Mouse (Mus musculus) heart, embryonic 13.5 days (tissue): ENCODE results near the gene Gm826. TPM values are rescaled to one million over a fixed set of nuclear protein-coding genes. Genes with fewer than 3 reads are reported as not detected.
A peak's percentile ranks its signal among the peaks of the same experiment; 100 is the strongest.

Experiments
- ATAC-seq: fragments of 200-750 bp; cut with Nextera tagmentation; 2 replicates; pipeline ENCODE4 v1.8.0; 2017; ENCODE audit warnings: moderate TSS enrichment; ENCODE audit not compliant: insufficient number of reproducible peaks, low FRiP score, low TSS enrichment; ENCODE audit errors: extremely low read depth
- H3K27ac ChIP-seq: fragments of 300-500 bp; sonication (generic); replicated peaks from 2 replicates; pipeline ENCODE4 v1.5.1; 2015; ENCODE audit warnings: moderate library complexity, mild to moderate bottlenecking, inconsistent platforms
- H3K27me3 ChIP-seq: fragments of 300-500 bp; sonication (generic); replicated peaks from 2 replicates; pipeline ENCODE4 v1.6.1; 2015; ENCODE audit warnings: mild to moderate bottlenecking, inconsistent platforms
- H3K36me3 ChIP-seq: fragments of 300-500 bp; sonication (generic); 2 replicates; pipeline ENCODE4 v1.6.1; 2015; ENCODE audit warnings: mild to moderate bottlenecking, inconsistent platforms
- H3K4me1 ChIP-seq: fragments of 300-500 bp; sonication (generic); 2 replicates; pipeline ENCODE4 v1.6.1; 2015; ENCODE audit warnings: inconsistent platforms
- H3K4me2 ChIP-seq: fragments of 300-500 bp; sonication (generic); 2 replicates; pipeline ENCODE4 v1.6.1; 2015; ENCODE audit warnings: inconsistent platforms, mild to moderate bottlenecking, moderate library complexity
- H3K4me3 ChIP-seq: fragments of 300-500 bp; sonication (generic); 2 replicates; pipeline ENCODE4 v1.5.1; 2015; ENCODE audit warnings: moderate library complexity, mild to moderate bottlenecking, inconsistent platforms
- H3K9ac ChIP-seq: fragments of 300-500 bp; sonication (generic); 2 replicates; pipeline ENCODE4 v1.6.1; 2015; ENCODE audit warnings: inconsistent platforms, mild to moderate bottlenecking, moderate library complexity
- H3K9me3 ChIP-seq: fragments of 300-500 bp; sonication (generic); 2 replicates; pipeline ENCODE4 v1.6.1; 2016; ENCODE audit warnings: inconsistent platforms
- WGBS: fragments of 180-500 bp; shearing (Covaris S2); methylation state at CpG from one replicate; pipeline ENCODE4 v1.1.7; 2015; ENCODE audit warnings: mixed read lengths; 5-methylcytosine and 5-hydroxymethylcytosine counted together
- polyA plus RNA-seq: library from polyadenylated mRNA; unstranded; fragments of >200 nt; fragmentation: Nextera tagmentation; extraction: Ambion mirVana; gene quantifications from 2 replicates; pipeline ENCODE4 v1.2.1, GENCODE M21; 2015

Gene Gm826
- polyA plus RNA-seq, 1 experiment from 2014 or later: 16.5 TPM

GRCm38 (mm10) chr2:160327716-160328115 lies 6.2 kb downstream of the Gm826 start:
- peak overlapping the region; percentile 56 for H3K4me2 ChIP-seq
- 55% methylated on average over 4 of the region's 4 CpGs for WGBS
- H3K4me3 ChIP-seq: no peak overlapping the region
- peak overlapping the region; percentile 83 for H3K27ac ChIP-seq
- H3K36me3 ChIP-seq: no peaks in the 10 kb centered on the region
- no peak overlapping the region for H3K9ac ChIP-seq
- ATAC-seq: no peak
- peaks cover 33% of the 10 kb centered on the region for H3K4me1 ChIP-seq
- peaks cover 14% of the 10 kb centered on the region for H3K27me3 ChIP-seq
- H3K9me3 ChIP-seq: no peaks in the 10 kb centered on the region

GRCm38 (mm10) chr2:160327167-160327566 lies 6.8 kb downstream of the Gm826 start:
- Histone ChIP-seq H3K27ac (peak overlapping the region; percentile 83), H3K4me3 (peak overlapping the region; percentile 34), H3K36me3 (no peaks in the 10 kb centered on the region), H3K4me1 (peaks cover 37% of the 10 kb centered on the region), H3K27me3 (peaks cover 13% of the 10 kb centered on the region; the same call in 1 of the 2 replicates), H3K9ac (peak overlapping the region; percentile 69), H3K9me3 (no peaks in the 10 kb centered on the region), H3K4me2 (peak overlapping the region; percentile 56)
- ATAC-seq: peak; percentile 64; the same call in 1 of the 2 replicates
- 3% methylated on average over 4 of the region's 4 CpGs for WGBS

- Histone ChIP-seq H3K9ac (no peak overlapping the region), H3K27ac (no peak overlapping the region), H3K4me2 (no peak overlapping the region), H3K9me3 (no peaks in the 10 kb centered on the region), H3K4me1 (peaks cover 46% of the 10 kb centered on the region), H3K36me3 (no peaks in the 10 kb centered on the region), H3K4me3 (no peak overlapping the region), H3K27me3 (peaks cover 21% of the 10 kb centered on the region)
- ATAC-seq: no peak
- 75% methylated on average over 6 of the region's 6 CpGs for whole genome bisulfite sequencing
Observed at GRCm38 (mm10) chr2:160325105-160325644, 8.8 kb downstream of the Gm826 start.

GRCm38 (mm10) chr2:160321829-160322228 lies 12.1 kb downstream of the Gm826 start:
- Histone ChIP-seq H3K4me3 (no peak overlapping the region), H3K9me3 (no peaks in the 10 kb centered on the region), H3K27ac (no peak overlapping the region), H3K4me1 (peaks cover 27% of the 10 kb centered on the region), H3K4me2 (peak overlapping the region; percentile 36), H3K27me3 (peaks cover 30% of the 10 kb centered on the region), H3K36me3 (no peaks in the 10 kb centered on the region), H3K9ac (no peak overlapping the region)
- no peak for ATAC-seq
- WGBS: 27% methylated on average over 4 of the region's 4 CpGs

GRCm38 (mm10) chr2:160318255-160318654 lies 15.7 kb downstream of the Gm826 start:
- H3K36me3 ChIP-seq: no peaks in the 10 kb centered on the region
- no peak overlapping the region for H3K4me2 ChIP-seq
- no peaks in the 10 kb centered on the region for H3K9me3 ChIP-seq
- no peak overlapping the region for H3K4me3 ChIP-seq
- H3K27ac ChIP-seq: no peak overlapping the region
- H3K27me3 ChIP-seq: peaks cover 56% of the 10 kb centered on the region
- ATAC-seq: no peak
- 62% methylated on average over 4 of the region's 4 CpGs for WGBS
- H3K4me1 ChIP-seq: peaks cover 26% of the 10 kb centered on the region
- H3K9ac ChIP-seq: no peak overlapping the region

GRCm38 (mm10) chr2:160313595-160314007 lies 20.4 kb downstream of the Gm826 start:
- Histone ChIP-seq H3K27me3 (peaks cover 66% of the 10 kb centered on the region), H3K36me3 (no peaks in the 10 kb centered on the region), H3K27ac (no peak overlapping the region), H3K4me3 (no peak overlapping the region), H3K9ac (no peak overlapping the region), H3K4me2 (no peak overlapping the region), H3K4me1 (peaks cover 14% of the 10 kb centered on the region), H3K9me3 (no peaks in the 10 kb centered on the region)
- WGBS: 49% methylated on average over 12 of the region's 12 CpGs
- no peak for ATAC-seq

GRCm38 (mm10) chr2:160305070-160305469 lies 28.9 kb downstream of the Gm826 start:
- H3K4me1 ChIP-seq: no peaks in the 10 kb centered on the region
- no peak overlapping the region for H3K4me2 ChIP-seq
- H3K9me3 ChIP-seq: no peaks in the 10 kb centered on the region
- ATAC-seq: no peak
- WGBS: 80% methylated on average over 3 of the region's 3 CpGs
- H3K27ac ChIP-seq: no peak overlapping the region
- H3K9ac ChIP-seq: no peak overlapping the region
- H3K36me3 ChIP-seq: no peaks in the 10 kb centered on the region
- no peak overlapping the region for H3K4me3 ChIP-seq
- H3K27me3 ChIP-seq: peaks cover 13% of the 10 kb centered on the region

- Histone ChIP-seq H3K36me3 (no peaks in the 10 kb centered on the region), H3K27me3 (peaks cover 4% of the 10 kb centered on the region; the same call in 1 of the 2 replicates), H3K4me1 (no peaks in the 10 kb centered on the region), H3K4me2 (no peak overlapping the region), H3K27ac (no peak overlapping the region), H3K4me3 (no peak overlapping the region), H3K9me3 (no peaks in the 10 kb centered on the region), H3K9ac (no peak overlapping the region)
- 72% methylated on average over 2 of the region's 2 CpGs for WGBS
- no peak for ATAC-seq
Observed at GRCm38 (mm10) chr2:160303992-160304391, 30.0 kb downstream of the Gm826 start.

GRCm38 (mm10) chr2:160302013-160302412 lies 31.9 kb downstream of the Gm826 start:
- Histone ChIP-seq H3K36me3 (no peaks in the 10 kb centered on the region), H3K27ac (no peak overlapping the region), H3K4me3 (no peak overlapping the region), H3K4me1 (no peaks in the 10 kb centered on the region), H3K4me2 (no peak overlapping the region), H3K9me3 (no peaks in the 10 kb centered on the region), H3K27me3 (0 out of 2 replicates have a peak, but pooled peaks cover 3% of the 10 kb centered on the region), H3K9ac (no peak overlapping the region)
- no peak for ATAC-seq
- 55% methylated on average over 4 of the region's 4 CpGs for WGBS

- H3K4me1 ChIP-seq: no peaks in the 10 kb centered on the region
- no peaks in the 10 kb centered on the region for H3K9me3 ChIP-seq
- H3K36me3 ChIP-seq: no peaks in the 10 kb centered on the region
- H3K27ac ChIP-seq: no peak overlapping the region
- H3K4me3 ChIP-seq: no peak overlapping the region
- no peak overlapping the region for H3K4me2 ChIP-seq
- H3K9ac ChIP-seq: no peak overlapping the region
- H3K27me3 ChIP-seq: 0 out of 2 replicates have a peak, but pooled peaks cover 5% of the 10 kb centered on the region
- no peak for ATAC-seq
Observed at GRCm38 (mm10) chr2:160298586-160298985, 35.4 kb downstream of the Gm826 start.

- WGBS: 58% methylated on average over 10 of the region's 10 CpGs
- H3K4me3 ChIP-seq: no peak overlapping the region
Observed at GRCm38 (mm10) chr2:160288538-160289151, 45.3 kb downstream of the Gm826 start.

More at GRCm38 (mm10) chr2:160288538-160289151, 45.3 kb downstream of the Gm826 start:
- no peak overlapping the region for H3K9ac ChIP-seq
- H3K27me3 ChIP-seq: 0 out of 2 replicates have a peak, but pooled peaks cover 2% of the 10 kb centered on the region
- H3K4me1 ChIP-seq: no peaks in the 10 kb centered on the region
- H3K9me3 ChIP-seq: no peaks in the 10 kb centered on the region
- no peaks in the 10 kb centered on the region for H3K36me3 ChIP-seq
- no peak overlapping the region for H3K27ac ChIP-seq
- ATAC-seq: no peak
- no peak overlapping the region for H3K4me2 ChIP-seq
